Mouse (Mus musculus): ENCODE data around the gene Olfr279. TPM values are rescaled to one million over a fixed set of nuclear protein-coding genes. Genes with fewer than 3 reads are reported as not detected.
A peak's percentile ranks its signal among the peaks of the same experiment; 100 is the strongest.

Olfr279 gene
- total and polyA plus RNA-seq, 2 experiments from 2014 or later, result not detected

DNA sequence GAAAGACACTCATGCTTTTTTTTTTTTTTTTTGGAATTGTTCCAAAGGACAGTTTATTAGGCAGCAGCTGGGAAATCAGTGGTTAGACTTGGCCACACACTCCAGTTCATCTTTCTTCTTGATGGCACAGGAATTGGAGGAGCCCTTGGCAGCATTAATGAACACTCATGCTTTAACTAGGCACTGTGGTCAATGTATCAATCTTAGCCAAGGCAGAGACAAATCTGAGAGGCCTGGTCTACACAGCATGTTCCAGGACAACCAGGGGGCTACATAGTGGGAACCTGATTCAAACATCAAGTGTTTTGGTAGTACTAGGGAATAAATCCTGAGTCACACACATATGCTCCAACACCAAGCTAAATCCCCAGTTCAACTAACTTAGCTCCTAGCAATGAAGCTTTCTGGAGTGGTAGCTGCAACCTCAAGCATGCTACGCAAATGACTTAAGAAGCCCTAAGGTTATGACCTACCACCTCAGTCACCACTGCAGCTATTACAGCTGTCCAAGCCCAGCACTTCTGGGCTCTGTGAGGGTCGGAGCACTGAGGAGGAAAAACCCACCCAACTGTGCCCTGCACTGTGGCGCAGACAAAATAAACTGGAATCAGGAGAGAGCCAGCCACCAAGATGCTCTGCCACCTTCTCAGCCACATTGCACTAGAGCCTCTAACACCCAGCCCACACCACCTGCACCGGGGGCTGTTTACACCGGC, 35.0 kb downstream of the Olfr279 start:
- Histone ChIP-seq H3K4me3 (ENCODE audit: low read depth, low read length) (no peak overlapping the region), H3K36me3 (ENCODE audit: insufficient read depth, low read length) (peaks cover 47% of the 10 kb centered on the region), H3K9ac (replicated peaks; ENCODE audit: low read length, poor library complexity, severe bottlenecking) (no peak overlapping the region), H3K9me3 (ENCODE audit: low read length) (no peaks in the 10 kb centered on the region), H3K27ac (ENCODE audit: low read depth, low read length) (no peak overlapping the region), H3K4me1 (ENCODE audit: insufficient read depth, low read length) (peaks cover 1% of the 10 kb centered on the region; the same call in 1 of the 2 replicates), H3K27me3 (ENCODE audit: insufficient read depth, low read length) (no peaks in the 10 kb centered on the region), H3K4me2 (ENCODE audit: low read depth, low read length, poor library complexity, severe bottlenecking) (no peak overlapping the region)
- 98% methylated on average over 5 of the region's 5 CpGs for WGBS
- DNase-seq (ENCODE audit: low spot score), result no peak
- no peak for TF ChIP-seq CTCF (IDR thresholded peaks at IDR 0.05)
- ATAC-seq (ENCODE audit: low FRiP score), result no peak

DNA sequence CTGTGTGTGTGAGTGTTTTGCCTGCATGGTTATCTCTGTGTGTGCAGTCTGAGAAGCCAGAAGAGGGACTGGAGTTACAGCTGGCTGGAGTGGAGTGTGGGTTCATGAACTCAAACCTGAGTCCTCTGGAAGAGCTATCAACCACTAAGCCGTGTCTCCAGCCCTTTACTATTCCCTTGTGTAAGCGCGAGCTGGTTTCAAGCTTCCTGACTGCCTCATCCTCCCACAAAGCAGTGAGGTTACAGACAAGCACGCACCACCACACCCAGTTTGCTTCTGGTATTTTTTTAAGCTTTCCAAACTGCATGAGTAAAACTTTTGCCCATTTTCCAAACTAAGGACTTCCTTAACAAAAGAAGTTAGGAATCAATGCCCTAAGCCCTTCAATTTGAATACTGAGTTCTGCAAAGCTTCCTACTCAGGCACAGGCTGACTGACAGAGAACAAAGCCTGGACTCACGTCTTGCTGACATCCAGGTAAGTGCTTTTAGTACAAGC, 35.9 kb downstream of the Olfr279 start:
- Histone ChIP-seq H3K4me2 (ENCODE audit: low read depth, low read length, poor library complexity, severe bottlenecking) (no peak overlapping the region), H3K36me3 (ENCODE audit: insufficient read depth, low read length) (peaks cover 39% of the 10 kb centered on the region), H3K27ac (ENCODE audit: low read depth, low read length) (no peak overlapping the region), H3K9me3 (ENCODE audit: low read length) (no peaks in the 10 kb centered on the region), H3K4me3 (ENCODE audit: low read depth, low read length) (no peak overlapping the region), H3K9ac (replicated peaks; ENCODE audit: low read length, poor library complexity, severe bottlenecking) (no peak overlapping the region), H3K27me3 (ENCODE audit: insufficient read depth, low read length) (no peaks in the 10 kb centered on the region), H3K4me1 (ENCODE audit: insufficient read depth, low read length) (peaks cover 8% of the 10 kb centered on the region; the same call in 1 of the 2 replicates)
- WGBS, result 84% methylated on average over 5 of the region's 5 CpGs
- no peak for TF ChIP-seq CTCF (IDR thresholded peaks at IDR 0.05)
- DNase-seq (ENCODE audit: low spot score), result no peak
- ATAC-seq (ENCODE audit: low FRiP score), result no peak

GRCm38 (mm10) chr15:98532281-98532680, 40.1 kb downstream of the Olfr279 start:
- Histone ChIP-seq H3K27ac (ENCODE audit: low read depth, low read length) (no peak overlapping the region), H3K36me3 (ENCODE audit: insufficient read depth, low read length) (peaks cover 22% of the 10 kb centered on the region), H3K4me2 (ENCODE audit: low read depth, low read length, poor library complexity, severe bottlenecking) (peak overlapping the region; percentile 85), H3K4me3 (ENCODE audit: low read depth, low read length) (peak overlapping the region; percentile 91), H3K9ac (replicated peaks; ENCODE audit: low read length, poor library complexity, severe bottlenecking) (0 out of 2 replicates have a peak overlapping the region, but pooled peaks have one; percentile 36), H3K9me3 (ENCODE audit: low read length) (no peaks in the 10 kb centered on the region), H3K27me3 (ENCODE audit: insufficient read depth, low read length) (no peaks in the 10 kb centered on the region), H3K4me1 (ENCODE audit: insufficient read depth, low read length) (peaks cover 8% of the 10 kb centered on the region; the same call in 1 of the 2 replicates)
- no peak for DNase-seq (ENCODE audit: low spot score)
- no peak for ATAC-seq (ENCODE audit: low FRiP score)
- TF ChIP-seq CTCF (IDR thresholded peaks at IDR 0.05), result no peak
- 40% methylated on average over 5 of the region's 5 CpGs for WGBS

- DNase-seq (ENCODE audit: low spot score), result no peak
- peak overlapping the region; percentile 91 for H3K4me3 ChIP-seq (ENCODE audit: low read depth, low read length)
These were observed 40.9 kb downstream of the Olfr279 start for GRCm38 (mm10) chr15:98533035-98533531.

DNA sequence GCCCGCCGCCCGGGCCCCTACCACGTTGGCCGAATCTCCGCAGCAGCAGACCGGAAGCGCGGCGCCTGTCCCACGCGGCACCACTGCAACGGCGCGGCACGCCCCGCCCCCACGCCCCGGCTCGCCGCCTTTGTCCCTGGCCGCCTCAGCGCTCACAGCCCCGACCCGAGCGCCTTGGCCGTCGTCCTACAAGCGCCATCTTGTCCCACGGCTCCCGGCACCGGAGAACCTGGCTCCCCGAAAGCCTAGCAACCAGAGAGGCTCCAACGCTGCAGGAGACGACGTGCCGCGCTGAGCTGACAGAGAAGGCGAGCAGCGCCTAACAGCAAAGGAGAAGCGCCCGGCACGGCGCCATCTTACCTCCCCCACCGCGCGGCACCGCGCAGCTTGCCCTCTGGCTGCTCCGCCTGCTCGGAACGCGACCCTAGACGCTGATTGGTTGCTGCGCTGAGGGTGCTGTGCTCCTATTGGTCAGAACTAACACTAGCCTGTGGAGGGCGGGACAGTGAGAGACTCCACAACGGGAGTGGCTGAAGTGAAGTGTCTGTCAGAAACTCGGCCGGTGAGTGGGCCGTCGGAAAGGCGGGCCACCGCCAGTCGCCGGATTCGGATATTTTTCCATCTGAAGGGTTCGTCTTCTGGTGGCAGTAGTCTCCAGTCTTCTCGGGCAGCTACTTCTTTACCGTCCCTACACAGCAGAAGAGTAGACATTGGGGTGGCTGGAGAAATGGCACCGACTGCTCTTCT, 41.9 kb downstream of the Olfr279 start, which contains the start of gene Kansl2:
Gene Kansl2 (minus strand): TSS at position 384 of the 747 bp plus-strand sequence.
- under 1% methylated on average over 58 of the region's 70 CpGs for WGBS
- 0 out of 2 replicates have a peak, but pooled peaks have one; percentile 1 for TF ChIP-seq CTCF (IDR thresholded peaks at IDR 0.05)
- peaks cover 13% of the 10 kb centered on the region for H3K36me3 ChIP-seq (ENCODE audit: insufficient read depth, low read length)

More at GRCm38 (mm10) chr15:98533035-98533531, 40.9 kb downstream of the Olfr279 start:
- H3K4me2 ChIP-seq (ENCODE audit: low read depth, low read length, poor library complexity, severe bottlenecking), result peak overlapping the region; percentile 85
- ATAC-seq (ENCODE audit: low FRiP score), result no peak
- peaks cover 8% of the 10 kb centered on the region; the same call in 1 of the 2 replicates for H3K4me1 ChIP-seq (ENCODE audit: insufficient read depth, low read length)
- no peaks in the 10 kb centered on the region for H3K27me3 ChIP-seq (ENCODE audit: insufficient read depth, low read length)
- under 1% methylated on average over 18 of the region's 18 CpGs for WGBS
- H3K9ac ChIP-seq (replicated peaks; ENCODE audit: low read length, poor library complexity, severe bottlenecking), result peak overlapping the region; percentile 97
- TF ChIP-seq CTCF (IDR thresholded peaks at IDR 0.05), result no peak
- H3K9me3 ChIP-seq (ENCODE audit: low read length), result no peaks in the 10 kb centered on the region
- H3K36me3 ChIP-seq (ENCODE audit: insufficient read depth, low read length), result peaks cover 14% of the 10 kb centered on the region
- no peak overlapping the region for H3K27ac ChIP-seq (ENCODE audit: low read depth, low read length)

More for the DNA sequence above, 41.9 kb downstream of the Olfr279 start, which contains the start of gene Kansl2:
- Histone ChIP-seq H3K9ac (replicated peaks; ENCODE audit: low read length, poor library complexity, severe bottlenecking) (peak within 1 kb of the TSS; percentile 97), H3K27ac (ENCODE audit: low read depth, low read length) (peak within 1 kb of the TSS; percentile 99), H3K4me1 (ENCODE audit: insufficient read depth, low read length) (peaks cover 8% of the 10 kb centered on the region; the same call in 1 of the 2 replicates), H3K4me2 (ENCODE audit: low read depth, low read length, poor library complexity, severe bottlenecking) (peak within 1 kb of the TSS; percentile 85), H3K9me3 (ENCODE audit: low read length) (no peaks in the 10 kb centered on the region), H3K27me3 (ENCODE audit: insufficient read depth, low read length) (no peaks in the 10 kb centered on the region), H3K4me3 (ENCODE audit: low read depth, low read length) (peak within 1 kb of the TSS; percentile 91)
- ATAC-seq (ENCODE audit: low FRiP score) (peak; percentile 100), DNase-seq (ENCODE audit: low spot score) (peak; percentile 99)

Data from midbrain, postnatal 0 days (tissue).